Mouse (Mus musculus) CH12.LX (cell line): ENCODE data around the gene 1700021F05Rik.

Source experiments
- GABPA ChIP-seq: IDR thresholded peaks from 2 replicates; pipeline ENCODE4 v1.6.1; 2012; ENCODE audit warnings: low read depth, low read length, improper control_type of control experiment, inconsistent platforms; ENCODE audit not compliant: insufficient replicate concordance
- MEF2A ChIP-seq: IDR thresholded peaks from 2 replicates; pipeline ENCODE4 v1.6.1; 2014; ENCODE audit warnings: low read depth, mild to moderate bottlenecking, inconsistent platforms, low read length, improper control_type of control experiment, borderline replicate concordance

DNA sequence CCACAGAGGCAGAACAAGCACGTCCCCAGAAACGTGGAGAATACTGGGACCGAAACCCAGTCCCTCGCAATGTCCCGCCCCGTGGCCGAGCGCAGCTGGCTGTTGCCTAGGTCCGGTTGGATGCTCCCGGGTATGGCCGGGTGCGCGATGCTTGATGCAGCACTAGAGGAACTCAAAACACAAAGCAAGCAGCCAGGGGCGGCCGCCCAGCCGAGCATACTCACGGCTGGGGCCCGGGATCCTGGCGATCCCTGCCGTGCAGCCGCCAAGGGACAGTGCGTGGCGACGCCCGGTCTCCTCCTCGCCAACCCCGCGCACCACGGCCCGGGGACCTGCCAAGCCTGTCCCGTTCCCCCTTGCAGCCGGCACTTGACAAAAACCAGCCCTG, 37.6 kb upstream of the 1700021F05Rik start:
- TF ChIP-seq GABPA (no peak), MEF2A (no peak)
